Mouse (Mus musculus): ENCODE data around the gene Nf2.

- TF ChIP-seq POLR2A (IDR thresholded peaks at IDR 0.05; ENCODE audit: insufficient read length, low read depth) (no peak), CEBPB (IDR thresholded peaks at IDR 0.05; ENCODE audit: insufficient read depth, poor library complexity, severe bottlenecking) (no peak)
These were observed 130.8 kb downstream of the Nf2 start for GRCm38 (mm10) chr11:4718548-4718947.

Data from myocyte (in vitro differentiated cells).